Mouse (Mus musculus): ENCODE measurements around the gene Otoa.

The Otoa gene

GRCm38 (mm10) chr7:121081816-121082215, 366 bp downstream of the Otoa start:
- no peak for DNase-seq (ENCODE audit: low spot score in 2 of 2)

DNA sequence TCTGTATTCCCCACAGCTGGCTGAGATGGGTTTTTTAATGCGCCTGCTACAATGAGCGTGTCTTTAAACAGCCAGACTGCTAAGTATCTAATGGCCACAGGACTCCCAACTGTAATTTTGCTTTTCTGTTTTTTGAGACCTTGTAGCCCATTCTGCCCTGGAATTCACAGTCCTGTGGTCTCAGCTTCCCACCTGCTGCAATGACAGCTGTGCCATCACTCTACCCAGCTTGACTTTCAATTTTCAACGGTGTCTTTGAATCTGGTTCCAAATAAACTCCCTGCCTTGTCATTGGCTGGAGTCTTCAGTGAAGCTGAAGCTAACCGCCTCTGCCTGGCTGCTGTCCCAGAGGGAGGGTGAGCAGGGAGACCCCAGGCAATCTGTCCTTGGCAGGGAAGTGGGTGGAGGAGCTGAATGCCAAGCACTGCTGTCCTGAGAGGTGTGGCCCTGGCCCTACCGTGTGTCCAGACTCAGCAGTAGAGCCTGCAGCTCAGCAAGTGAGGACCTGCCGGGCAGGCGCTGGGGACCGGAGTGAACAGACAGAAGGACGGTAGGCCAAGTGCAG, 1.6 kb downstream of the Otoa start:
- DNase-seq (ENCODE audit: low spot score in 2 of 2): no peak

GRCm38 (mm10) chr7:121084840-121085453, 3.5 kb downstream of the Otoa start:
- DNase-seq (ENCODE audit: low spot score in 2 of 2): no peak

DNA sequence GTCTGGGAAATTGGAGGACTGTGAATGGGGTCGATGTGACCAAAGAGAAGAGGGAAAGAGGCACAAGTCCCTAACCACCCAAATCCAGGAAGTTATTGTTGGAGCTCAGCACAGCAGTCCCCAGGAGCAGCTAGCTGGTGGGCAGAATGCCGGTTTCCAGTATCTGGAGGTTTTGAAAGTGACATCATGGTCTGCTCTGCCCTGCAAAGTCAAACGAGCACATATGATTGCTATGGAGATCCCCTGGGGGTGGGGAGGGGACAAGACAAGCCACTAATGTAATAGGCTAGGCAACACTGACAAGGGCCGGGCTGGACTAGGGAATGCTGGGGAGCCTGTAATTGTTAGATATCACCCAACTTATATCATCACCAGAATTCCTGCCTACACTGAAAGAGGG, 4.0 kb downstream of the Otoa start:
- DNase-seq (ENCODE audit: low spot score in 2 of 2): no peak

DNA sequence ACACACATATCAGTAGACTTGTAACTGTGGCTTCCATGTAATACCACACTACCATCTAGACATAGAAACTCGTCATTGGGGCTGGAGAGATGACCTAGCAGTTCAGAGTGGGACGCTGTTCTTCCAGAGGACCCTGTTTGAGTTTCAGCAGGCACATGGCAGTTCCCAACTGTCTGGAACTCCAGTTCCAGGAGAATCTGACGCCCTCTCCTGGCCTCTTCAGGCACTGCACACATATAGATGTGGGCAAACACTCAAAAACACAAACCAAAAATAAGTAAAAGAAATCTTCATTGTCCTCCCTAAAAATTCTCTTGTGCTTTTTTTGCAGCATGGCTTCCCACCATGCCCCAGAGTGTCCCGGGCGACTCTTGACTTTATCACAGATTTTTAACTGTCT, 7.3 kb downstream of the Otoa start:
- DNase-seq (ENCODE audit: low spot score in 2 of 2): no peak

DNA sequence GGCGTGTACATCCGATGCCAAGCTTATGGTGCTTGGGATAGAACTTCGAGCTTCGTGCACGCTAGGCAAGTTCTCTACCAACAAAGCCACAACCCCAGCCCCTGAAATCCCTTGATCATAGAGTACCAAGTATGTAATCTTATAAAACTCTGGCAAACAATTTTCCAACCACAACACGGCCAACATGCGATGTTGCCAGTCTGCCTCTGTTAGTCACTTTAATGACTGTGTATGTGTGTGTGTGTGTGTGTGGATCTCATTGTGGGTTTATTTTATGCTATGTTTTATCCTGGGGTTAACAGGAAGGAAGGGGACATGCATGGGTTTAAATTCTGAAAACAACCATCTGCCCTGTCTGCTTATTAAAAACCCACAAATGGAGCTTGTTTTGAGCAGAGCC, 9.3 kb downstream of the Otoa start:
- DNase-seq (ENCODE audit: low spot score in 2 of 2): no peak

GRCm38 (mm10) chr7:121093026-121093425, 11.6 kb downstream of the Otoa start:
- DNase-seq (ENCODE audit: low spot score in 2 of 2): no peak

- DNase-seq (ENCODE audit: low spot score in 2 of 2): no peak
Measured at GRCm38 (mm10) chr7:121098614-121099389, 17.4 kb downstream of the Otoa start.

GRCm38 (mm10) chr7:121107851-121108250, 26.4 kb downstream of the Otoa start:
- no peak for DNase-seq (ENCODE audit: low spot score in 2 of 2)

GRCm38 (mm10) chr7:121111321-121111720, 29.9 kb downstream of the Otoa start:
- DNase-seq (ENCODE audit: low spot score in 2 of 2): no peak

DNA sequence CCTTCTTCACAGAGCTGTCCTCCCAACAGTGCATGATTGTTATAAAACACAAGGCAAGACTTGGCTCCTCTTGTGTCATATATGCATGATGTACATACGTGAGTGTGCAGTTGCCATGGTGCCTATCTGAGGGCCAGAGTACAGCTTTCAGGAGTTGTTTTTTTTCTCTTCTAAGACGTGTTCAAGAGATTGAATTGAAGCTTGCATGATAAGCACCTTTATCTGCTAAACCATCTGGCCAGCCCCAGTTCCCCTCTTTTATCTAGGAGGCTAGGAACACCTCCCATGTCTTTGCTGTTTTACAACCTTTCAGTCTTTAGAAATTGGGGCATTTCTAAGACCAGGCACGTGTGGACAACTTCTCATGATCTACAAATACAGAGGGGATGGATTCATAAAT, 30.3 kb downstream of the Otoa start:
- no peak for DNase-seq (ENCODE audit: low spot score in 2 of 2)

DNA sequence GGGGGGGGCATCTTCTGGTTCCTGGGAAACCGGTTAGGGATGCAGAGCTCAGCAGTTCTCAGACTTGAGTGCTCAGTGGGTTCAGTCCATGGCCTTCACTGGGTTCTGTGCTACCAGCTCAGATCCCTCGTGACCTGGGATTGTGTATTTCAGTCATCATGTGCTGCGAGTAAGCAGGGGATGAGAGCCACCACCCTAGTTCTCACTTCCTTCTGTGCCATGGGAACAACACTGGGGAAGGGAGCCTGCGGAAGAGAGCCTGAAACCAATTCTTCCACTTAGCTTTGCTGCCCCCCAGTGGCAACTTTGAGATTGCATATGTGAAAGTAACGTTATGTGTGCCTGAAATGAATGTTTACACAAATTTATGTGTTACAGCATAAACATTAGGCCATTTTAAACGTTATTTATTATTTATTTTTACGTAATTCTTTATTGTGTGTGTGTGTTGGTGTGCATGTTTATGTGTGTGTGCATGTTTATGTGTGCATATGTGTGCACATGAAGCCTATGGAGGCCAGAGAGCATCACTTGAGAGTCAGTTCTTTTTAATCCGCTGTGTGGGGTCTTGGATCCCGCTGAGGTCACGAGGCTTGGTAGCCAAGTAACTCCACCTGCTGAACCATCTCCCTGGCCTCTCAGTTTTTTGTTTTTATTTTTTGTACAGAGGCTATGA, 38.8 kb downstream of the Otoa start:
- peak; percentile 78 to 86 for DNase-seq (ENCODE audit: low spot score in 2 of 2)

DNA sequence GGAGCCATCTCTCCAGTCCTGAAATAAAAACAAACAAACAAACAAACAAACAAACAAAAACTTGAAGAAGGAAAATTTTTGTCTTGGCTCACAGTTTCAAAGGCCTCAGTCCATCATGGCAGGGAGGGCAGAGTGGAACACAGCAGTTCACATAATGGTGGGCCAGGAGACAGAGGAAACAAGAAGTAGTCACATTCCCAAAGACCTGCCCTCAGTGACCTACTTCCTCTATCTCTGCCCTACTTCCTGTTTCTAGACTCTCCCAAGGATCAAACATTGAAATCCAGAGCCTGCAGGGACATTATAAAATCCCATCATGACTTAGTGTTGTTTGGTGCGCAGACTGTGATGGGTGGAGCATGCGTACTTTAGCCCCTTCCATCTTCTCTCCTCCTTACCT, 49.4 kb downstream of the Otoa start:
- no peak for DNase-seq (ENCODE audit: low spot score in 2 of 2)

DNA sequence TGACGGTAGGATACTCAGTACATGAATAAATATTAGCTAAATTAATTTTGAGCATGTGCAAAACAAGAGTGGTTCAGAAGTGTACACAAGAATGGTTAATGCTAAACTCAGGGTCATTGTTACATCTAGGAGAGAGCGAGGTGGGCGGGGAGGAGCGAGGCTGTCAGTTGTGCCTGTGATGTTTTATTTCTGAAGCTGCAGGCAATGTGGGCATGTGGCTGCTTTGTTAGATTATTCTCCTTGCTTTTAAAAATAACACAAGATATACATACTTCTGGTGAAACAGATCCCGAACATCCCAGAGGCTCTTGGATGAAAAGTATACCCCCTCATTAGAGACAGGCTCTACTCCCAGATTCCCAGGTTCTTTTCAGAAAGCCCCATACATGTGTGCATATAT, 59.8 kb downstream of the Otoa start:
- DNase-seq (ENCODE audit: low spot score in 2 of 2): no peak

DNA sequence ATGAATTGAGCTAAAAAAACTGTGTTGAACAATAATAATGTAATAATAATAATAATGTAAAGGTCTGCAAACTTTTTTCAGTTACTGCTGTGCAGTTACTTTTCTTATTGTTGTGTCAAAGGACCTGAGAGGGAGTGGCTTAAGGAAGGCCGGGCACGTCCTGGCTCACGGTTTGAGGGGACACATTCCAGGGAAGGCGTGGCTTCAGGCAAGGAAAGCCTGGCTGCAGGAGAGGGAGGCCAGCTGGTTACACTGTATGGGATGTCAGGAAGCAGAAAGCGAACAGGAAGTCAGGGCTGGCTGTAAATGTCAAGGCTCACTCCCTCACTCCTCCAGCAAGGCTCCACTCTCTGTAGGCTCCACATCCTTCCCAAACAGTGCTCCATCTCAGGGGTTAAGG, 69.2 kb downstream of the Otoa start:
- no peak for DNase-seq (ENCODE audit: low spot score in 2 of 2)

DNA sequence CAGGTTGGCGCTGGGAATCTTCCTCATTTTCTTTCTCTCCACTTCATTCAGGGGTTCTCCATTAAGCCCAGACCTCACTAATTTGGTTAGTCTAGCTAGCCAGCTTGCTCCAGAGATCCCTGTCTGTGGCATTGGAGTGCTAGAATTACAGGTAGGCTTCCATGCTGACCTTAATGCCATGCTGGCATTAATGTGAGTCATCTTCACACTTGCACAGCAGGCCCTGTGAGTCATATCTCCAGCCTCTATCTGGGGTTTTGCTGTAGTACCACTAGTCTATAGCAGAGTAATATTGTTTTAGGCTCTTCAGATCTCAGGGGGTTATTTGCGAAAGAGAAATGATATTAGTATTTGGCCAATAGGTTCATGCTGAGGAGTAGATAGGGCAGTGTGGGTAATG, 70.7 kb downstream of the Otoa start:
- DNase-seq (ENCODE audit: low spot score in 2 of 2): no peak

DNA sequence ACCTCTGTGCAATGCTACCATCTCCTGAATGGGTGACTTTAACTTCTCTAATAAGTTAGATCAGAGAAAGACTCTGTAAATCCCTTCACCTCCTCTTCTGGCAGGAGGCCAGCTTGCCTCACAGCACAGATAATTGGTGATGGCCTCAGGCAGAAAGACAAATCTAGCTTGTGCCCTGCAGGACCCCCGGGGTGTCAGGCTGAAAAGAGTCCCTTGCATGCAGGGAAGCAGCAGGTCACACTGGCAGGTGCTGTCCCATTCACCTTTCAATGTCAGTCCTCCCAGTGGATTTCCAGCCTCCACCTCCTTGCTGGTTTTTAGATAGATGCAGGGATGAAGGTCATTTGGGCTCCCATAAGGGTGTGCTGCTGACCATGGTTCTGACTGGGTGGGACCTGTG, 84.2 kb downstream of the Otoa start:
- DNase-seq (ENCODE audit: low spot score in 2 of 2): no peak

DNA sequence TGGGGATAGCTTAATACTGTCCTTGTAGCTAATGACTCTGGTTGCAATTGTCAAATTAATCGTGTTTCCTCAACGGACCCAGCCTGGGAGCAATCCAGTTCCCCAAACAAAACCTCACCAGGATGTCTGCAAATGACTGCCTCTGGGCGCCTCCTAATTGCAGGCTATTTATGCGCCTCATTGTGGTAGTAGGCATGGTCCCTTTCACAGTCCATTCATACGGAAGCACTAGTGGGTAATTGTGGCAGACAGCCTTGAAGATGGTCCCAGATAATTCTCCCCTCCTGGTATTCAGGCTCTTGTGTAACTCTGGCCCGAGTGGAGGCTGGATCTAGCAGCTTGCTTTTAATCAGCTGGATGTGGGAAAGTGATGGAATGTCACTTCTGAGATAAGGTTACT, 90.4 kb downstream of the Otoa start:
- DNase-seq (ENCODE audit: low spot score in 2 of 2): no peak

DNA sequence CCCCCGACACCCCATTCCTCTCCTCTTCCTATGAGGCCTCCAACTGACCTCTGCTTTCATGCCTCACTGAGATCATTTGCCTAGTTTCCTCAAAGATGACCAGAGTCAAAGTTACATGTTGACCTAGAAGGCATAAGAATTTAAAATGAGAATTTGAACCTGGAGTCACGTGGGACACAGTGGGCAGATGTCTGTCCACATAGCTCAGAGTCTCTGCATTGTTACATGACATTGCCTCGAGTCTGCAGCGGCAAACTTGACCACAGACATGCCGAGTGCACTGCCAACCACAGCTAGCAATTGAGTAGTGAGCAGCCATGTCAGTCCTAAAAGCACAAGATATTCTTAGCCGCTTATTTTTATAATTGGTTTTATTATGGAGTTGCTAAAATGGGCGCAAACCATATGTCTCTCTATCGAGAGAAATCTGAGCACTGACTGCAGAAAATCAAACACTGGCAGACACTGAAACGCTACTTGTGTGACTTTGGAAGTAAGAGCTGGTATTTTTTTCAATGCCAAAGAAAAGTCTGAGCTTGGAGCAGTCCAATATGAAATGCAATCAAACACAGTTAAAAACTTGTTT, 105.8 kb downstream of the Otoa start:
- no peak for DNase-seq (ENCODE audit: low spot score in 2 of 2)

DNA sequence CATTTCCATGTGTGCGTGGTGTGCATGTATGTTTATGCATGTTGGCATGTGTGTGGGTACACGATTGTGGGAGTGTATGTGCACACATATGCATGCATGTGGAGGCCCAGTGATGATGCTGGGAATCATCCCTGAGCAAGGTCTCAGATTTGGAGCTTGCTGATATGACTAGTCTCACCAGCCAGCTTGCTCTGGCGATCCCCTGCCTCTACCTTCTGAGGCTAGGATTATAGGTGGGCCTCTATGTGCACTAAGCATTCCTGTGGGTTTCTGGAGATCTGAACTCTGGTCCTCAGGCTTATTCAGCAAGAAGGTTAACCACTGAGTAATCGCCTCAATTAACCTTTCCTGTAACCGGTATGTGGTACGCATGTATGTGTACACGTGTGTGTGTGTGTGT, 107.5 kb downstream of the Otoa start:
- no peak for DNase-seq (ENCODE audit: low spot score in 2 of 2)

GRCm38 (mm10) chr7:121198933-121199332, 117.5 kb downstream of the Otoa start:
- no peak for DNase-seq (ENCODE audit: low spot score in 2 of 2)

DNA sequence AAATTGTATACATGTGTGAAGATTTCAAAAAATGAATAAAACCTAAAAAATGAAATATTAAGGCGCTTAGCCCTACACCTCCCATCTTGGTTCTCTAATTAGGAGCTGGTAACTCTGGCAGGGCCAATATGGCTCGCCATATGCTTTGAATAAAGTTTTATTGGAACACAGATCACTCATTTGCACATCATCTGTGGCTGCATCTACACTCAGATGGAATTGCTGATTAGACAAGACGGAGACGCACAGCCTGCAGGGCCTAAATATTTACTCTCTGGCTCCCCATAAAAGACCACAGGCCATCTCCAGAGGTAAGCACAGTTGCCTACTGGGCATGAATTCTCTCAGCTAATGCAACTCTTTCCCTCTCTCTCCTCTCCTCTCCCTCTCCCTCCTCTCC, 130.4 kb downstream of the Otoa start:
- DNase-seq (ENCODE audit: low spot score in 2 of 2): no peak
